Mouse (Mus musculus) left cerebral cortex, postnatal 36 days (tissue): Measurements from ENCODE around the gene Rgl1. TPM values are rescaled to one million over a fixed set of nuclear protein-coding genes. Genes with fewer than 3 reads are reported as not detected.

Experiments used
- DNase-seq, 2 experiments: peaks; one replicate each; pipeline ENCODE4 v3.0.0; 2021 to 2022; ENCODE audit warnings: low spot score in 2 of 2, mixed read lengths in 1 of 2
- intact Hi-C: fragments of 180-260 bp; cut with DNase I; formaldehyde crosslinking; loops from one replicate; pipeline ENCODE4 v1.15.1; 2025
- total RNA-seq, 2 experiments: library from RNA; stranded (reverse); gene quantifications; 2 replicates each; pipeline ENCODE4 v1.2.3; 2021

Rgl1 gene
- total RNA-seq, 2 experiments from 2014 or later, result 112 to 120 TPM

- intact Hi-C loops, result no loop called here
- DNase-seq, result no peak
Measured at GRCm38 (mm10) chr1:152506175-152506574, 260.0 kb downstream of the Rgl1 start.

DNA sequence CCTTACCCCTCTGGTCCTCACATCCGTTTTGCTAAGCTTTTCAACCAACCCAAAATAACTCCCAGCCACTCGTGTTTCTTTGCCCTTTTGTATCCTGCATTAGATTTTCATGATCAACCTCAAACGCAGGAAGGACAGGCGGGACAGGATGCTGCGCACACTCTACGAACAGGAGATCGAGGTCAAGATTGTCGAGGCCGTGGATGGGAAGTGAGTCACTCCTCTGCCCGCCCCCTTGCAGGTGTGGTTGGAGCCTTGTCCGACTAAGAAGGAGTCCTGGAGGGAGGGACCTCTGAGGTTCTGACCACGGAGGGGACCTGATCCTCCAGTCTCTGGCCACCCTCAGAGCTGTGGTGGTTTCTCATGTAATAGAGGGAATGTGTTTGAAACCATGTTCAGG lies 266.3 kb downstream of the Rgl1 start:
- DNase-seq, result no peak
- intact Hi-C loops, result loop anchor here (10.0 kb wide), 1 partner anchor 95 kb away; no protein-coding TSS in a partner anchor

- intact Hi-C loops, result loop anchor here (10.0 kb wide), 1 partner anchor 93 kb away; no protein-coding TSS in a partner anchor
Measured at GRCm38 (mm10) chr1:152497581-152497980, 268.6 kb downstream of the Rgl1 start.

DNA sequence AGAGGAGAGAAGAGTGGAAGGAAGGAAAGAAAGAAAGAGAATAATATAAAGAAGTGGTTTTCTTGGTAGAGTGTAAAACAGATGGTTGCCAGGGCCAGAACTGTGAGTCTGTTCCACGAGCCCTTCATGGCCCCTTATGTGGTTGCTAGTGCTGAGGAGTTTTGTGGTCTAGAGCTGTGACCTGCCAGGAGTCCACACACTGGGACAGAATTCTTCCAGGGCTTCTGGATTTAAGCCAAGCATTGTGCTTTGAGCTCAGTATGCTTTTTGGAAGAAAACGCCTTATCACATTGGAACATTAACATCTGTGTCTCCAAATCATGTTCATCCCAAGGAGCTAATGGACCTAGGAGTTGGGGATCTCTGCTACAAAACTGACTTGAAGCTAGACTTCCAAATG lies 269.3 kb downstream of the Rgl1 start:
- DNase-seq, result no peak
- intact Hi-C loops, result loop anchor here (10.0 kb wide), 1 partner anchor 92 kb away; no protein-coding TSS in a partner anchor

More at GRCm38 (mm10) chr1:152497581-152497980, 268.6 kb downstream of the Rgl1 start:
- no peak for DNase-seq

- no peak for DNase-seq
- intact Hi-C loops, result loop anchor here (10.0 kb wide), 1 partner anchor 87 kb away; no protein-coding TSS in a partner anchor
Measured at GRCm38 (mm10) chr1:152492258-152492657, 273.9 kb downstream of the Rgl1 start.

- no peak for DNase-seq
- intact Hi-C loops, result loop anchor here (10.0 kb wide), 1 partner anchor 86 kb away; no protein-coding TSS in a partner anchor
Measured at GRCm38 (mm10) chr1:152490842-152491241, 275.3 kb downstream of the Rgl1 start.

DNA sequence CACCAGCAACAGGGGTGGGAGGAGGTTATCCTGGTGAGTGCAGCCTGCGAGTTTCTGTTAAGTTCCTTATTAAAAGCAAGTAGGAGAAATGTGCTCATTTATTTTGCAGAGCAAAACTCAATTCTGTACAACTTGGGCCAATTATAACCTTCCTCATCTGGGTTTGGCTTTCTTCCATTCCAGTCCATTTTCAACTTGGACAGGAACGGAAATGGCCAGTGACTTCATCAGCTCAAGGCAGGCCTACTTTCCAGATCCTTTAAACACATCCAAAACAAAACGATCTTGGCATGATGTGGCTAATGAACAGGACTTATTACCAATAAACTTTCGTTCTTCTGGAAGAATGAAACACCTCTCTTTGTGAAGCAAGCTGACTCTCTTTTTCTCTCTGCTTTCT lies 290.0 kb downstream of the Rgl1 start:
- intact Hi-C loops, result no loop called here
- DNase-seq, result no peak

- DNase-seq, result peak in 1 of 2 experiments; percentile 14
- intact Hi-C loops, result no loop called here
Measured at GRCm38 (mm10) chr1:152468443-152468842, 297.7 kb downstream of the Rgl1 start.

Other genes with a start within 250 kb of the Rgl1 start
- gene Apobec4, start 15.8 kb downstream of the Rgl1 start, total RNA-seq, result not detected
- 10 to 100 TPM; 88.8 to 93.4 TPM for gene Arpc5, start 191 bp upstream of the Rgl1 start, total RNA-seq
- gene Ncf2, start 33.8 kb upstream of the Rgl1 start, total RNA-seq, result 1 to 10 TPM; 2.7 to 3.0 TPM
- gene Smg7, start 136.3 kb upstream of the Rgl1 start, total RNA-seq, result 100 to 1,000 TPM in 1 of 2 experiments, 10 to 100 TPM in 1; 87.6 to 103 TPM
- gene Nmnat2, start 188.6 kb upstream of the Rgl1 start, total RNA-seq, result 100 to 1,000 TPM; 159 to 161 TPM